Mouse (Mus musculus) intestine, postnatal 0 days (tissue): ENCODE measurements around the gene BC029722. TPM values are rescaled to one million over a fixed set of nuclear protein-coding genes. Genes with fewer than 3 reads are reported as not detected.

ENCODE experiments used
- ATAC-seq: fragments of 200-750 bp; cut with Nextera tagmentation; 2 replicates; pipeline ENCODE4 v1.8.0; 2017; ENCODE audit warnings: mild to moderate bottlenecking, moderate TSS enrichment, moderate library complexity
- H3K27ac ChIP-seq: fragments of 300-500 bp; sonication (generic); 2 replicates; pipeline ENCODE4 v1.5.1; 2014; ENCODE audit warnings: mild to moderate bottlenecking, low read depth, low read length, moderate library complexity
- H3K27me3 ChIP-seq: fragments of 300-500 bp; sonication (generic); replicated peaks from 2 replicates; pipeline ENCODE4 v1.6.1; 2014; ENCODE audit warnings: low read length, mixed read lengths; ENCODE audit not compliant: control insufficient read depth, insufficient read depth
- H3K36me3 ChIP-seq: fragments of 300-500 bp; sonication (generic); 2 replicates; pipeline ENCODE4 v1.6.1; 2014; ENCODE audit warnings: mild to moderate bottlenecking, moderate library complexity; ENCODE audit not compliant: control insufficient read depth, insufficient read depth
- H3K4me1 ChIP-seq: fragments of 300-500 bp; sonication (generic); replicated peaks from 2 replicates; pipeline ENCODE4 v1.6.1; 2014; ENCODE audit warnings: antibody characterized with exemption, low read length, mixed read lengths; ENCODE audit not compliant: control insufficient read depth, insufficient read depth
- H3K4me2 ChIP-seq: fragments of 300-500 bp; sonication (generic); replicated peaks from 2 replicates; pipeline ENCODE4 v1.6.1; 2014; ENCODE audit warnings: low read depth, mild to moderate bottlenecking, moderate library complexity
- H3K4me3 ChIP-seq: fragments of 300-500 bp; sonication (generic); 2 replicates; pipeline ENCODE4 v1.5.1; 2014; ENCODE audit warnings: low read depth, low read length
- H3K9ac ChIP-seq: fragments of 300-500 bp; sonication (generic); 2 replicates; pipeline ENCODE4 v1.6.1; 2014; ENCODE audit warnings: mild to moderate bottlenecking, low read depth, low read length
- H3K9me3 ChIP-seq: fragments of 300-500 bp; sonication (generic); 2 replicates; pipeline ENCODE4 v1.6.1; 2016; ENCODE audit warnings: mixed run types; ENCODE audit not compliant: control insufficient read depth
- CTCF ChIP-seq: sonication (generic); IDR thresholded peaks from 2 replicates; pipeline ENCODE4 v1.5.1; 2016; ENCODE audit warnings: low read depth, mild to moderate bottlenecking, control low read depth, antibody characterized with exemption, moderate library complexity
- WGBS: fragments of 180-500 bp; shearing (Covaris S2); extraction: QIAGEN DNeasy Blood & Tissue Kit; methylation state at CpG from one replicate; pipeline ENCODE4 v1.1.7; 2014; 5-methylcytosine and 5-hydroxymethylcytosine counted together
- polyA plus RNA-seq: library from polyadenylated mRNA; unstranded; fragments of >200 nt; fragmentation: Nextera tagmentation; extraction: Ambion mirVana; gene quantifications from 2 replicates; pipeline ENCODE4 v1.2.1, GENCODE M21; 2015

The BC029722 gene
- polyA plus RNA-seq, 1 experiment from 2014 or later = 42.3 TPM

- TF ChIP-seq CTCF = no peak
- H3K4me1 ChIP-seq = peaks cover 7% of the 10 kb centered on the region
- WGBS = 94% methylated on average over 8 of the region's 8 CpGs
- no peaks in the 10 kb centered on the region for H3K27me3 ChIP-seq
- H3K4me3 ChIP-seq = no peak overlapping the region
- no peak overlapping the region for H3K27ac ChIP-seq
- no peak overlapping the region for H3K9ac ChIP-seq
- H3K36me3 ChIP-seq = peaks cover 29% of the 10 kb centered on the region
- H3K4me2 ChIP-seq = no peak overlapping the region
- no peak for ATAC-seq
- H3K9me3 ChIP-seq = no peaks in the 10 kb centered on the region
These were observed 4.5 kb upstream of the BC029722 start for GRCm38 (mm10) chr2:155823722-155824121.

GRCm38 (mm10) chr2:155820779-155821178 is 1.6 kb upstream of the BC029722 start:
- Histone ChIP-seq H3K27ac (peak overlapping the region; percentile 95), H3K4me2 (no peak overlapping the region), H3K4me3 (no peak overlapping the region), H3K9me3 (no peaks in the 10 kb centered on the region), H3K27me3 (no peaks in the 10 kb centered on the region), H3K9ac (peak overlapping the region; percentile 32; the same call in 1 of the 2 replicates), H3K4me1 (peaks cover 7% of the 10 kb centered on the region), H3K36me3 (peaks cover 29% of the 10 kb centered on the region)
- ATAC-seq = no peak
- no peak for TF ChIP-seq CTCF
- 58% methylated on average over 5 of the region's 5 CpGs for WGBS

- H3K9me3 ChIP-seq = no peaks in the 10 kb centered on the region
- H3K36me3 ChIP-seq = peaks cover 29% of the 10 kb centered on the region
- no peaks in the 10 kb centered on the region for H3K27me3 ChIP-seq
- H3K4me3 ChIP-seq = peak overlapping the region; percentile 57; the same call in 1 of the 2 replicates
- peak overlapping the region; percentile 79 for H3K9ac ChIP-seq
- peak; percentile 85 for ATAC-seq
- no peak for TF ChIP-seq CTCF
- peak overlapping the region; percentile 75 for H3K4me2 ChIP-seq
- H3K4me1 ChIP-seq = peaks cover 7% of the 10 kb centered on the region
- 33% methylated on average over 6 of the region's 6 CpGs for WGBS
- peak overlapping the region; percentile 95 for H3K27ac ChIP-seq
These were observed 424 bp upstream of the BC029722 start for GRCm38 (mm10) chr2:155819449-155820251.

GRCm38 (mm10) chr2:155818596-155819391 is 432 bp downstream of the BC029722 start:
- H3K4me2 ChIP-seq = peak overlapping the region; percentile 75

GRCm38 (mm10) chr2:155817301-155818245 is 1.7 kb downstream of the BC029722 start:
- TF ChIP-seq CTCF = no peak
- Histone ChIP-seq H3K36me3 (peaks cover 14% of the 10 kb centered on the region), H3K9me3 (no peaks in the 10 kb centered on the region), H3K9ac (no peak overlapping the region), H3K27me3 (no peaks in the 10 kb centered on the region), H3K4me2 (peak overlapping the region; percentile 75), H3K4me3 (0 out of 2 replicates have a peak overlapping the region, but pooled peaks have one; percentile 57), H3K4me1 (peaks cover 7% of the 10 kb centered on the region), H3K27ac (no peak overlapping the region)
- 70% methylated on average over 10 of the region's 10 CpGs for WGBS
- no peak for ATAC-seq

More at GRCm38 (mm10) chr2:155818596-155819391, 432 bp downstream of the BC029722 start:
- peak; percentile 29; the same call in 1 of the 2 replicates for TF ChIP-seq CTCF
- peaks cover 26% of the 10 kb centered on the region for H3K36me3 ChIP-seq
- peaks cover 7% of the 10 kb centered on the region for H3K4me1 ChIP-seq
- ATAC-seq = peak; percentile 84
- no peaks in the 10 kb centered on the region for H3K27me3 ChIP-seq
- peak overlapping the region; percentile 57 for H3K4me3 ChIP-seq
- peak overlapping the region; percentile 95 for H3K27ac ChIP-seq
- H3K9ac ChIP-seq = peak overlapping the region; percentile 79
- no peaks in the 10 kb centered on the region for H3K9me3 ChIP-seq
- 1% methylated on average over 37 of the region's 37 CpGs for WGBS
